Mouse (Mus musculus) brown adipose tissue, adult 24 weeks (tissue): ENCODE data around the gene Med21. TPM values are rescaled to one million over a fixed set of nuclear protein-coding genes. Genes with fewer than 3 reads are reported as not detected.
A peak's percentile ranks its signal among the peaks of the same experiment; 100 is the strongest.

Experiments used
- H3K27ac ChIP-seq: fragments of 200-500 bp; replicated peaks from 2 replicates; pipeline ENCODE4 v1.5.1; 2012; ENCODE audit warnings: low read depth, mild to moderate bottlenecking, low read length
- H3K4me1 ChIP-seq: fragments of 200-500 bp; 2 replicates; pipeline ENCODE4 v1.6.1; 2012; ENCODE audit warnings: low read length, mixed read lengths; ENCODE audit not compliant: control insufficient read depth, insufficient read depth, insufficient read length
- H3K4me3 ChIP-seq: fragments of 200-500 bp; 2 replicates; pipeline ENCODE4 v1.5.1; 2012; ENCODE audit warnings: low read depth, mild to moderate bottlenecking, low read length, moderate library complexity; ENCODE audit not compliant: insufficient read depth
- polyA plus RNA-seq: library from polyadenylated mRNA; stranded (reverse); fragments of >200 nt; gene quantifications from 2 replicates; pipeline ENCODE4 v1.2.4, GENCODE M21; 2012; ENCODE audit not compliant: missing spikeins, insufficient read depth, insufficient read length

Gene Med21
- polyA plus RNA-seq, 1 experiment, result 67.9 TPM

DNA sequence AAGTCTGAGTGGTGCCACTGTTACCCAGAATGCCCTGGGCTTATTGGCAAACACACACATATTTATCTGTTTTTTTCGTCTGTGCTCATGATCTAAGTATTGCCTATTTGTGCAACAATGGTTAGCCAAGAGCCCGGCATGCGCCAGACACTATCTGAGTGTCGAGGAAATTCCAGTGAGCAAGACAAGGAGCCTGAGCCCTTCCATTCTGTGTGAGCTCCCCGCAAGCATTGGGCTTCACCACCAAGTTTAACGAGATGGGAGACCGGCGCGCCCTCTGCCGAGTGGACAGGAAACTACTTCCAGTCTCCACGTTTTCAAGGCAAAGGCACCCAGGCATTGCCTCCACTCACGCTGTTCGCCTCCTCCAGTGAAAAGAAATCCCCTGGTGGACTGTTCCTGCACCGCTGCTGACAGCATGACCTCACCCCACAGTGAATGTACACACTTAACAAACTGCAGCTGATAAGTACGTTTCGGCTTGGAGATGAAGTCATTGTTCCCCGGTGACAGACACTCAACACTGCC lies 43.5 kb downstream of the Med21 start:
- peaks cover 4% of the 10 kb centered on the region for H3K4me1 ChIP-seq
- H3K4me3 ChIP-seq, result peak overlapping the region; percentile 31
- H3K27ac ChIP-seq, result peak overlapping the region; percentile 40

DNA sequence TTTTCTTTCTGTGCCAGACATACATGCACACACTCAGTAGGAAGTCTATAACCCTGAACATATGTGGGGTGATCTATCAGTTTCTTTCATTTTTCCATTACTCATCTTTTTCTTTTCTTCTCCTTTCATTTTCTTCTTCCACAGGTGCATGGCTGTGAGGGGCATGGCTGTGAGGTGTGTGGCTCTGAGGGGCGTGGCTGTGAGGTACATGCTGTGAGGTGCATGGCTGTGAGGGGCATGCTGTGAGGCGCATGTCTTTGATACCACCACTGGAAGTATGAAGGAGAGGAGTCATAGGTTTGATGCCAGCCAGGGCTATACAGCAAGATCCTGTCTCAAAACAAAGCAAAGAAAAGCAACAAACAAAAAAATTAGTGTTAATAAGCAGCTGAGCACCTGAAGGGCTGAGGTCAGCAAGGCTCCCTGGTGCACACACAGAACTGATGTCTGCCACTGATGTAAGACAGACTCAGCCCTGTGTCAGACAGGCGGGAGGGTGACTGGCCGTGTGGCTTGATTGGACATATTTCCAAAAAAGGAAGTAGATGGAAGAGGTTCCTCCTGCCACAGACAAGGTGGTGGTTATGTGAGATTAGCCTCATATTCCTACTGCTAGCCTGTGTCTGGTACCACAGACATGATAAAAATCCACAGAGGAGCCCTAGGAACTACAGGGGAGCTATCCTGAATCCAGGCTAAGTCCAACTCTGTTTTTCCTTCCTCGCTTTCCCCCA lies 44.3 kb downstream of the Med21 start:
- no peak overlapping the region for H3K4me3 ChIP-seq
- H3K27ac ChIP-seq, result no peak overlapping the region
- peaks cover 4% of the 10 kb centered on the region for H3K4me1 ChIP-seq

DNA sequence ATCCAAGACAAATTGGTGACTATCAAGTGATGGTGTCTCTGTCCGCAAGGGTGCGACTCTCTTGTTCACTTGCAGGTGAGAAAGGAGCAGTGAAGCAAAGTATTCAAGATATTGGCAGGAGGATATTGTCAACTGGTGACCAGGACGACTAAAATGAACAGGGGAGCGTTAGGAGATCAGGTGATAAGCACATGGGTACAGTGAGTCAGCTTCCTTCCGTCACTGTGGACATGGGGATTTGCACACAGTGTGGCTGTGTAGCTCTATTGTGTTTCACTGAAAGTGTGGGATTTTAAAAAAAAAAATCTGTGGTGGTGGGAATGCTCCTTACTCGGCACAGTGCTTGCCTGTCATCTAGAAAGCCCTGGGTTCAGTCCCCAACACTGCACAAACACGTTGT lies 45.7 kb downstream of the Med21 start:
- H3K4me3 ChIP-seq, result no peak overlapping the region
- peaks cover 4% of the 10 kb centered on the region for H3K4me1 ChIP-seq
- H3K27ac ChIP-seq, result no peak overlapping the region

- Histone ChIP-seq H3K4me1 (peaks cover 4% of the 10 kb centered on the region), H3K27ac (no peak overlapping the region), H3K4me3 (no peak overlapping the region)
Measured at GRCm38 (mm10) chr6:146688861-146689260, 46.5 kb downstream of the Med21 start.

GRCm38 (mm10) chr6:146697767-146698166 lies 55.4 kb downstream of the Med21 start:
- H3K27ac ChIP-seq, result peak overlapping the region; percentile 16; the same call in 1 of the 2 replicates

DNA sequence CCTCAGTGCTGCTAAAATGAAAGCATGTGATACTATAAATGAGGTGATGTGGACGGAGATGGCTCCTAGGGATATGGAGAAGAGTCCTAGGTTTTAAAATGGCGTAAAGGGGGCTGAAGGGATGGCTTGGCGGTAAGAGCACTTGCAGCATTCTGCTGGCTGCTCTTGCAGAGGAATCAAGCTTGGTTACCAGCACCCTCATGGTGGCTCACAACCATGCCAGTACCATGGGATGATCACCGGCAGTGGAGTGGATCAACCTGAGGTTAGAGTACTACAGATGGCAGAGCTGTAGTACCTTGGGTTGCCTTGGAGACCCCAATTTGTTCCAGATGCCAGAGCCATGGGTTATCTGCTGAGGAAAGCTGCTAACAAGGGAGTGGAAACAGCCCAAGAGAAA lies 56.0 kb downstream of the Med21 start:
- Histone ChIP-seq H3K4me3 (no peak overlapping the region), H3K27ac (no peak overlapping the region), H3K4me1 (peaks cover 6% of the 10 kb centered on the region; the same call in 1 of the 2 replicates)

More at GRCm38 (mm10) chr6:146697767-146698166, 55.4 kb downstream of the Med21 start:
- Histone ChIP-seq H3K4me1 (peaks cover under 1% of the 10 kb centered on the region; the same call in 1 of the 2 replicates), H3K4me3 (no peak overlapping the region)

Other genes starting within 250 kb of the Med21 start
- gene Itpr2, start 140.3 kb upstream of the Med21 start, polyA plus RNA-seq, result 33.6 and 35.0 TPM in 2 replicates
- 94.6 and 135 TPM in 2 replicates for gene Fgfr1op2, start 65.3 kb upstream of the Med21 start, polyA plus RNA-seq
- 40.1 and 47.8 TPM in 2 replicates for gene Ints13, start 64.7 kb upstream of the Med21 start, polyA plus RNA-seq
- 9.6 and 13.1 TPM in 2 replicates for gene Tm7sf3, start 277 bp downstream of the Med21 start, polyA plus RNA-seq
- gene Stk38l, start 82.4 kb downstream of the Med21 start, polyA plus RNA-seq, result 13.7 and 28.0 TPM in 2 replicates
- 2.3 and 3.5 TPM in 2 replicates for gene Arntl2, start 153.5 kb downstream of the Med21 start, polyA plus RNA-seq
- gene Smco2, start 207.6 kb downstream of the Med21 start, polyA plus RNA-seq, result not detected in 2 replicates
- gene Ppfibp1, start 245.9 kb downstream of the Med21 start, polyA plus RNA-seq, result 23.7 and 25.4 TPM in 2 replicates